Mouse (Mus musculus) midbrain, postnatal 0 days (tissue): ENCODE measurements at regions not wholly inside any gene's neighbourhood (a gene's known extent, or its start where the extent isn't known, plus 50 kb on each side); places are given as distances from the start of the nearest gene placed in this dataset.

ENCODE experiments used
- ATAC-seq: fragments of 200-750 bp; cut with Nextera tagmentation; 2 replicates; pipeline ENCODE4 v1.8.0; 2017; ENCODE audit warnings: moderate number of reproducible peaks, mild to moderate bottlenecking, moderate TSS enrichment, moderate library complexity; ENCODE audit not compliant: low FRiP score
- DNase-seq: peaks from one replicate; pipeline ENCODE4 v3.0.0-alpha.2; 2015; ENCODE audit warnings: low spot score
- H3K27ac ChIP-seq: fragments of 300-500 bp; sonication (generic); 2 replicates; pipeline ENCODE4 v1.5.1; 2014; ENCODE audit warnings: low read depth, mild to moderate bottlenecking, low read length, mixed read lengths
- H3K27me3 ChIP-seq: fragments of 300-500 bp; sonication (generic); 2 replicates; pipeline ENCODE4 v1.6.1; 2014; ENCODE audit warnings: low read length, control low read depth, mixed read lengths; ENCODE audit not compliant: insufficient read depth
- H3K36me3 ChIP-seq: fragments of 300-500 bp; sonication (generic); 2 replicates; pipeline ENCODE4 v1.6.1; 2014; ENCODE audit warnings: low read length, control low read depth, mixed read lengths; ENCODE audit not compliant: insufficient read depth
- H3K4me1 ChIP-seq: fragments of 300-500 bp; sonication (generic); 2 replicates; pipeline ENCODE4 v1.6.1; 2014; ENCODE audit warnings: mild to moderate bottlenecking, control low read depth, antibody characterized with exemption, low read length, mixed read lengths; ENCODE audit not compliant: insufficient read depth
- H3K4me2 ChIP-seq: fragments of 300-500 bp; sonication (generic); 2 replicates; pipeline ENCODE4 v1.6.1; 2014; ENCODE audit warnings: low read depth, mild to moderate bottlenecking, low read length, mixed read lengths; ENCODE audit not compliant: poor library complexity, severe bottlenecking
- H3K4me3 ChIP-seq: fragments of 300-500 bp; sonication (generic); 2 replicates; pipeline ENCODE4 v1.5.1; 2014; ENCODE audit warnings: low read depth, mild to moderate bottlenecking, low read length, moderate library complexity
- H3K9ac ChIP-seq: fragments of 300-500 bp; sonication (generic); replicated peaks from 2 replicates; pipeline ENCODE4 v1.6.1; 2014; ENCODE audit warnings: mild to moderate bottlenecking, low read length, moderate library complexity, mixed read lengths; ENCODE audit not compliant: poor library complexity, severe bottlenecking
- H3K9me3 ChIP-seq: fragments of 300-500 bp; sonication (generic); 2 replicates; pipeline ENCODE4 v1.6.1; 2016; ENCODE audit warnings: low read length, control low read depth
- CTCF ChIP-seq: IDR thresholded peaks from 2 replicates; pipeline ENCODE4 v1.5.1; 2016; ENCODE audit warnings: antibody characterized with exemption, mild to moderate bottlenecking
- WGBS: fragments of 180-500 bp; shearing (Covaris S2); extraction: QIAGEN DNeasy Blood & Tissue Kit; methylation state at CpG from one replicate; pipeline ENCODE4 v1.1.7; 2014; 5-methylcytosine and 5-hydroxymethylcytosine counted together

GRCm38 (mm10) chr14:105676646-105676930 lies 220.0 kb downstream of the Spry2 start:
- DNase-seq (peak; percentile 8), ATAC-seq (no peak)
- no peak overlapping the region for H3K4me3 ChIP-seq
- no peaks in the 10 kb centered on the region for H3K27me3 ChIP-seq
- no peak overlapping the region for H3K9ac ChIP-seq
- H3K27ac ChIP-seq = peak overlapping the region; percentile 26; the same call in 1 of the 2 replicates
- H3K36me3 ChIP-seq = no peaks in the 10 kb centered on the region
- no peak overlapping the region for H3K4me2 ChIP-seq
- H3K4me1 ChIP-seq = no peaks in the 10 kb centered on the region
- WGBS = 17% methylated on average over 4 of the region's 4 CpGs
- no peak for TF ChIP-seq CTCF
- H3K9me3 ChIP-seq = no peaks in the 10 kb centered on the region

- H3K27me3 ChIP-seq = no peaks in the 10 kb centered on the region
- no peaks in the 10 kb centered on the region for H3K4me1 ChIP-seq
- peak overlapping the region; percentile 26; the same call in 1 of the 2 replicates for H3K27ac ChIP-seq
- DNase-seq = peak; percentile 70
- no peak for ATAC-seq
- no peak overlapping the region for H3K4me2 ChIP-seq
- WGBS = 30% methylated on average over 13 of the region's 13 CpGs
- H3K9ac ChIP-seq = no peak overlapping the region
- no peak for TF ChIP-seq CTCF
- no peaks in the 10 kb centered on the region for H3K36me3 ChIP-seq
- H3K9me3 ChIP-seq = no peaks in the 10 kb centered on the region
- no peak overlapping the region for H3K4me3 ChIP-seq
Measured at GRCm38 (mm10) chr14:105675801-105676645, 220.6 kb downstream of the Spry2 start.

DNA sequence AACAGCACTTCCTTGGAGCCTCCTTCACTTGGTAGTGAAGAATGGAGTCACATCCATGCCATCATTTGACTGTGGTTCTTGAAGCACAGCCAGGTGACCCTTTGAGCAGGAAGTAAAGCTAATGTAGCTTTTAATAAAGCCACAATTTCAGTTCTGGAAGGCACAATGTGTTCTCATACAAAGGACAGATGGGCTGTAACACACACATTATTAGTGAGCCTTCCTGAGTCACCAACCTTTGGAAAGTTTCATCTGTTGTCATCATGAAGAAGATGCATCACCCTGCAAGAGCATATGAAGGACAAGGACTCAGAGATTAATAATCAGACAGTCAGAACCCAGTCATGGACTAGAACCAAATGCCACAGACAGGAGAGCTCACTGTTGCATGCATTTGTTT lies 221.6 kb downstream of the Spry2 start:
- ATAC-seq (no peak), DNase-seq (no peak)
- H3K4me1 ChIP-seq = no peaks in the 10 kb centered on the region
- no peaks in the 10 kb centered on the region for H3K9me3 ChIP-seq
- no peak for TF ChIP-seq CTCF
- H3K36me3 ChIP-seq = no peaks in the 10 kb centered on the region
- H3K4me3 ChIP-seq = no peak overlapping the region
- no peak overlapping the region for H3K4me2 ChIP-seq
- H3K27ac ChIP-seq = no peak overlapping the region
- no peaks in the 10 kb centered on the region for H3K27me3 ChIP-seq
- H3K9ac ChIP-seq = no peak overlapping the region

GRCm38 (mm10) chr14:105668969-105669368 lies 227.7 kb downstream of the Spry2 start:
- WGBS = 16% methylated on average over 11 of the region's 11 CpGs
- H3K4me3 ChIP-seq = peak overlapping the region; percentile 12; the same call in 1 of the 2 replicates
- H3K9me3 ChIP-seq = no peaks in the 10 kb centered on the region
- no peak overlapping the region for H3K9ac ChIP-seq
- TF ChIP-seq CTCF = peak; percentile 37
- H3K4me1 ChIP-seq = peaks cover 6% of the 10 kb centered on the region; the same call in 1 of the 2 replicates
- no peaks in the 10 kb centered on the region for H3K27me3 ChIP-seq
- H3K4me2 ChIP-seq = peak overlapping the region; percentile 44
- DNase-seq = peak; percentile 54
- peak; percentile 58; the same call in 1 of the 2 replicates for ATAC-seq
- H3K36me3 ChIP-seq = no peaks in the 10 kb centered on the region
- H3K27ac ChIP-seq = no peak overlapping the region

- no peak for ATAC-seq
- Histone ChIP-seq H3K27me3 (no peaks in the 10 kb centered on the region), H3K9ac (no peak overlapping the region), H3K4me2 (no peak overlapping the region), H3K36me3 (no peaks in the 10 kb centered on the region), H3K4me1 (peaks cover 6% of the 10 kb centered on the region; the same call in 1 of the 2 replicates), H3K4me3 (no peak overlapping the region), H3K9me3 (no peaks in the 10 kb centered on the region), H3K27ac (no peak overlapping the region)
- TF ChIP-seq CTCF = no peak
- 31% methylated on average over 7 of the region's 7 CpGs for WGBS
- peak; percentile 51 for DNase-seq
Measured at GRCm38 (mm10) chr14:105664671-105665198, 231.9 kb downstream of the Spry2 start.

GRCm38 (mm10) chr14:105663472-105663871 lies 233.1 kb downstream of the Spry2 start:
- H3K27ac ChIP-seq = no peak overlapping the region
- H3K4me1 ChIP-seq = no peaks in the 10 kb centered on the region
- H3K4me3 ChIP-seq = no peak overlapping the region
- H3K4me2 ChIP-seq = no peak overlapping the region
- no peak overlapping the region for H3K9ac ChIP-seq
- no peaks in the 10 kb centered on the region for H3K9me3 ChIP-seq
- 73% methylated on average over 4 of the region's 4 CpGs for WGBS
- H3K36me3 ChIP-seq = no peaks in the 10 kb centered on the region
- no peaks in the 10 kb centered on the region for H3K27me3 ChIP-seq
- ATAC-seq (no peak), DNase-seq (no peak)
- no peak for TF ChIP-seq CTCF
